Mouse (Mus musculus) testis, adult 2 months (tissue): ENCODE results near the gene Elovl5.

Experiments used
- CTCF ChIP-seq: fragments of 200-500 bp; IDR thresholded peaks from 2 replicates; pipeline ENCODE4 v1.5.1; 2012; ENCODE audit warnings: low read depth, mild to moderate bottlenecking, inconsistent platforms, low read length, moderate library complexity; ENCODE audit not compliant: control insufficient read depth, insufficient read depth, insufficient replicate concordance
- POLR2A ChIP-seq: fragments of 200-500 bp; IDR thresholded peaks from 2 replicates; pipeline ENCODE4 v1.6.1; 2012; ENCODE audit warnings: low read depth, mild to moderate bottlenecking, inconsistent platforms, low read length, moderate library complexity; ENCODE audit not compliant: control insufficient read depth

DNA sequence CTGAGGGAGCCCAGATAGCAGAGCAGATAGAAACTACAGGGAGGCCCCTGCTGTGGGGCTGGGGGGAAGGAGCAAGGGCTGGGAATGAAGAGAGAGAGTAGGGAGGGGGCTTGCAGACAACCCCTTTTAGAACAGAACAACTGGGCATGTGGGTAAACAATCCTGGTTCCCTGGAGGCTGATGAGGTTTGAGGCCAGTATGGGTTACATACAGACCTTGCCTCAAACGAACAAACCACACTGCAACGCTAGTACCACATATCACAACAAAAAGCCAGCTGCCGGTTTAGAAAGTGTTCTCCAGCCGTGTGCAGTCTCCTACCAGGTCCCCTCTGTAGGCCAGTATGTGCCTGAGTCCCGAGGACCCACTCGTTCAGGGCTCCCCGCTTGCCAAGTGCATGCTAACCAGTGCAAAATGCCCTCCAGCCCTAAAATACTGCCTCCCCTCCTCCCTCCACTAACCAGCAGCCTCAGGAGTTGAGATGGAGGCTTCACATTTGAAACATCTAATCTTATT, 32.6 kb downstream of the Elovl5 start:
- TF ChIP-seq CTCF: no peak
- no peak for TF ChIP-seq POLR2A
